Mouse (Mus musculus) ES-Bruce4 (cell line): Measurements from ENCODE around the gene Gatad2b. TPM values are rescaled to one million over a fixed set of nuclear protein-coding genes. Genes with fewer than 3 reads are reported as not detected.

Source experiments
- H3K27ac ChIP-seq: 2 replicates; pipeline ENCODE4 v1.5.1; 2012; ENCODE audit warnings: low read length, inconsistent platforms; ENCODE audit not compliant: insufficient read depth
- H3K27me3 ChIP-seq: 2 replicates; pipeline ENCODE4 v1.6.1; 2012; ENCODE audit warnings: mild to moderate bottlenecking, low read length, inconsistent platforms; ENCODE audit not compliant: control insufficient read depth, poor library complexity, insufficient read depth, severe bottlenecking
- H3K36me3 ChIP-seq: 2 replicates; pipeline ENCODE4 v1.6.1; 2012; ENCODE audit warnings: inconsistent platforms, mild to moderate bottlenecking, low read length, moderate library complexity; ENCODE audit not compliant: control insufficient read depth, poor library complexity, insufficient read depth, severe bottlenecking
- H3K4me1 ChIP-seq: one replicate; pipeline ENCODE4 v1.8.1; 2011; ENCODE audit warnings: low read length; ENCODE audit not compliant: control insufficient read depth, insufficient read depth
- H3K4me3 ChIP-seq: 2 replicates; pipeline ENCODE4 v1.5.1; 2011; ENCODE audit warnings: low read depth, mild to moderate bottlenecking, low read length
- H3K9ac ChIP-seq: 2 replicates; pipeline ENCODE4 v1.6.1; 2012; ENCODE audit warnings: low read depth, mild to moderate bottlenecking, inconsistent platforms; ENCODE audit not compliant: poor library complexity, severe bottlenecking
- H3K9me3 ChIP-seq: replicated peaks from 2 replicates; pipeline ENCODE4 v1.6.1; 2012; ENCODE audit warnings: mild to moderate bottlenecking, low read length, inconsistent platforms; ENCODE audit not compliant: control insufficient read depth, poor library complexity, insufficient read depth, severe bottlenecking
- CTCF ChIP-seq: IDR thresholded peaks from one replicate; pipeline ENCODE4 v1.8.1; 2011; ENCODE audit warnings: low read depth, low read length
- EP300 ChIP-seq: IDR thresholded peaks from 2 replicates; pipeline ENCODE4 v1.6.1; 2011; ENCODE audit warnings: low read depth, low read length; ENCODE audit not compliant: insufficient read depth
- POLR2A ChIP-seq: IDR thresholded peaks from one replicate; pipeline ENCODE4 v1.8.1; 2011; ENCODE audit warnings: low read length; ENCODE audit not compliant: insufficient read depth
- polyA plus RNA-seq: library from polyadenylated mRNA; stranded (reverse); fragments of >200 nt; gene quantifications from 2 replicates; pipeline ENCODE4 v1.2.4, GENCODE M21; 2011; ENCODE audit warnings: low read depth; ENCODE audit not compliant: missing spikeins, insufficient read depth, insufficient read length

Gatad2b gene
- polyA plus RNA-seq, 1 experiment: 66.1 TPM

DNA sequence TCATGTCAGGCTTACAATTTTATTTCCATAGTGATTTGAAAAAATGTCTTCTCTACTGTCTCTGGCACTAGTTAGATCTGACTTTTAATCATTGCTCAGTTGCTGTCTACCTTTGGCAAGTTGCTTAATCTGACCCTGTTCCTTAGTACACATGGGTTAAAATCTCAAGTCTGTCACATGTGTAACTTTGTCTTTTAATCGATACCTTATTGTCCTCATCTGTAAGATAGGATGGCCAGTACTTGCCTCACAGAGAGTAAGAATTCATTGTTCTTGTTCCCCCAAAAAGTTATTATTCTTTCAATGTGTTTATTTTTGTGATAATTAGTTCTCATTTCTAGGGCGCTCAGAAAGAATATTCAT lies 1.0 kb upstream of the Gatad2b start:
- Histone ChIP-seq H3K9me3 (no peaks in the 10 kb centered on the region), H3K27ac (peak overlapping the region; percentile 95; the same call in 1 of the 2 replicates), H3K9ac (peak overlapping the region; percentile 83), H3K4me3 (peak overlapping the region; percentile 99), H3K27me3 (no peaks in the 10 kb centered on the region), H3K36me3 (peaks cover 4% of the 10 kb centered on the region; the same call in 1 of the 2 replicates), H3K4me1 (no peaks in the 10 kb centered on the region)
- TF ChIP-seq CTCF (no peak), POLR2A (no peak), EP300 (no peak)

DNA sequence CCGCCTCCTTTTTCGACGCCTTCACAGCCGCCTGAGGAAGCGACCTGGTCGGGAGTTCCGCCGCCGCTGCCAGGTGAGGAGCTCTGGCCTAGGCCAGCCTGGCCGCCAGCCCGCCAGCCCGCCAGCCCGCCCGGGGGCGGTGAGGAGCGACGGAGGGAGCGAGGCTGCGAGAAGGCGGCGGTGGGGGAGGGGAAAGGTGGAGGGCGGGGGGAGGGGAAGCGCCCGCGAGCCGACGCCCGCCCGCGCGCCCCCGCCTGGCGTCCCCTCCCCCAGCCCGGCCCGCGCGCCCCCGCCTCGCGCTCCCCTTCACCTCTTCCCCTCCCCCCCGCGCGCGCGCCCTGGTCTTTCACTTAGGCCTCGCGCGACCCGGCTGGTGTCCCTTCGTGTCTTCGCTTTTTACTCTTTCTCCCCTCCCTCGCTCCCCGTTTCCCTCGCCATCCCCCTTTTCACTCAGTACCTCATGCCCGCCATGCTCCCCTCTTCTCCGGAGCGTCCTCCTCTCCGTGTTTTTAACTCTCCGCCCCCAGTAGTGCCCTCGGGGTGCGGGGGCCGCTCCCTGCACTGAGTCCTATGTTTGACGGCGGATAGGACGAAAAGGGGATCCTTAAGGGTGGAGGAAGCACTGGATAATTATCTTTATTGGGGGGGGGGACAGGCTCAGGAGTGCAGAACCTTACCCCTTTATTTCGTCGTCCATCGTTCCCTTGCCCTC lies 530 bp downstream of the Gatad2b start:
- Histone ChIP-seq H3K27me3 (no peaks in the 10 kb centered on the region), H3K9ac (peak overlapping the region; percentile 76), H3K27ac (peak overlapping the region; percentile 39), H3K9me3 (no peaks in the 10 kb centered on the region), H3K4me1 (no peaks in the 10 kb centered on the region), H3K36me3 (peaks cover 4% of the 10 kb centered on the region; the same call in 1 of the 2 replicates), H3K4me3 (peak overlapping the region; percentile 72)
- TF ChIP-seq CTCF (no peak), EP300 (no peak), POLR2A (no peak)

DNA sequence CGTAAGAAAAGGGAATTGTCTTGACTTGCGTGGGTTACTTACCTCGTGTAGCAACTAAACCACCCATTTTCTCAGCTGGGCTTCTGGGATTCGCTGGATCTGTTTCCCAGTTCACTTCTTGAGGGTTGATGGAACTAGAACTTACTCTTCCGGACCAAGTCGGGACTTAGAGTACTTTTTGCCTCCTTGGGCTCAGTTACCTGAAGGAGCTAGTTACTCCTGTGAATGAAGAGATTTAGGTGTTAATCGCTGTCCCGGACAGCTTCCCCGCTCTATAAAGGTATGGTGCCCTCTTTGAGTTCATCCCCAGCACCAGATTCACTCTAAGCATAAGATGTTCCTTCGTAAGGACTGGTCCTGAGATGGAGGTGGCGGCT lies 1.1 kb downstream of the Gatad2b start:
- H3K27ac ChIP-seq: peak overlapping the region; percentile 14
- no peaks in the 10 kb centered on the region for H3K27me3 ChIP-seq
- TF ChIP-seq CTCF (no peak), EP300 (no peak), POLR2A (no peak)
- peaks cover 4% of the 10 kb centered on the region; the same call in 1 of the 2 replicates for H3K36me3 ChIP-seq
- H3K4me1 ChIP-seq: no peaks in the 10 kb centered on the region
- H3K4me3 ChIP-seq: peak overlapping the region; percentile 69
- H3K9ac ChIP-seq: peak overlapping the region; percentile 76
- no peaks in the 10 kb centered on the region for H3K9me3 ChIP-seq

DNA sequence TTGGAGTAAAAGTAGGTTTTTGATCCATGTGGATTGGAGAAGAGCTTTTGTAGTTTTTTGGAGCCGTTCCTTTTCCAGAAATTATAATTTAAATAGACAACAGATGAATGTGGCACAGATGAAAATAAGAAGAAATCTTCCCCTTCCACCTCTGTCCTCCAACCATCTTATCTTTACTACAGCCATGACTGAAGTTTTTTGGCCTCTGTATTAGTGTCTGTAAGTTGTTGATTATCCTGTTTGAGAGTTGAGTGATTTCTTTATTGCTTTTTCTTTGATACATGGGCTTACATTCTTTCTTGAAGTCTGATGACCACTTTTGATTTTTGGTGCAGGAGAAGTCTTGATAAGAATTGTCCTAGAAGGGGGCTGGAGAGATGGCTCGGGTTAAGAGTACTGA lies 1.7 kb downstream of the Gatad2b start:
- Histone ChIP-seq H3K4me3 (no peak overlapping the region), H3K27ac (no peak overlapping the region), H3K27me3 (no peaks in the 10 kb centered on the region), H3K9me3 (no peaks in the 10 kb centered on the region), H3K36me3 (peaks cover 4% of the 10 kb centered on the region; the same call in 1 of the 2 replicates), H3K9ac (peak overlapping the region; percentile 76), H3K4me1 (no peaks in the 10 kb centered on the region)
- TF ChIP-seq EP300: no peak
- TF ChIP-seq CTCF: no peak
- TF ChIP-seq POLR2A: no peak

DNA sequence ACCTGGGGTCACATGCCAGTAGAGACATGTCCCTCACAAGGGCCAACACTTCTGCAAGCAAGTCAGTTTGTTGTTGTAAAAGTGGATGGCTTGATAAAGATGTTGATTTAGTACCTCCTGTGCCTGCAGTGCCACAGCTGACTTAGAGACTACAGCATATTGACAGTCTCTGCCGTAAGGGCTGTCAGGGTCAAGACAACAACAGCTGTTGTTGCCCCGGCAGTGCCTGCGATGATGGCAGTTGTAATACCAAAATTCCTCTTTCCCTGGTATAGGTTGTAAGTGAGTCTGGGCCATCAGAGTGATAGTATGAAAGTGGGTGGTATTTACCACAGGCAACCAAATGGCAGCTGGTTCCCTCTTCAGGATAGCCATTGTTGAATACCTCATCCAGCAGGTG lies 12.8 kb downstream of the Gatad2b start:
- H3K27me3 ChIP-seq: no peaks in the 10 kb centered on the region
- H3K27ac ChIP-seq: no peak overlapping the region
- no peak overlapping the region for H3K9ac ChIP-seq
- peaks cover 2% of the 10 kb centered on the region for H3K36me3 ChIP-seq
- TF ChIP-seq EP300: no peak
- TF ChIP-seq POLR2A: no peak
- no peak for TF ChIP-seq CTCF
- H3K9me3 ChIP-seq: no peaks in the 10 kb centered on the region
- no peaks in the 10 kb centered on the region for H3K4me1 ChIP-seq
- no peak overlapping the region for H3K4me3 ChIP-seq

DNA sequence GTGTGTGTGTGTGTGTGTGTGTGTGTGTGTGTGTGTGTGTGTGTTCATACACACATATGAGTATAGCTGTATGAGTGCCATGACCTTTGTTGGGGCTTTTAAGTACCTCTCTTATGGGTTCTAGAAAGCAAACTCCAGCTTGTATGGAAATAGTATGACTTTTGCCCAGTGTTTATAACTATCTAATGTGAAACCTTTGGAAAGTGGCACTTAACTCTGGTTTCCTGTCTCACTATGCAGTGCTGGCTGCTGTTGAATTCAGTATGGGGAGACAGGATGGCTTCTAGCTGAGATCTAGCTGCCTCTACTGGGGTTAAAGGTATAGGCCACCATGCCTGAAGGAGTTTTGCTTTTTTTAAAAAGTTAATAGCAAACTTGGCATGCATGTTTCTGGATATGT lies 16.6 kb downstream of the Gatad2b start:
- no peak overlapping the region for H3K9ac ChIP-seq
- H3K36me3 ChIP-seq: peaks cover 2% of the 10 kb centered on the region
- H3K4me3 ChIP-seq: no peak overlapping the region
- peaks cover 1% of the 10 kb centered on the region for H3K4me1 ChIP-seq
- H3K9me3 ChIP-seq: no peaks in the 10 kb centered on the region
- TF ChIP-seq EP300 (no peak), POLR2A (no peak), CTCF (no peak)
- H3K27ac ChIP-seq: no peak overlapping the region
- no peaks in the 10 kb centered on the region for H3K27me3 ChIP-seq
